Mouse (Mus musculus) spleen, adult 18-20 months (tissue): ENCODE data around the gene Gm853.
A peak's percentile ranks its signal among the peaks of the same experiment; 100 is the strongest.

Source experiments
- DNase-seq, 2 experiments: peaks; one replicate each; pipeline ENCODE4 v3.0.0; 2022; ENCODE audit warnings: mixed read lengths in 2 of 2

Gene Gm853

GRCm38 (mm10) chr4:130213197-130213596, 9.0 kb downstream of the Gm853 start:
- no peak for DNase-seq

- DNase-seq, result no peak
Observed at GRCm38 (mm10) chr4:130212421-130212820, 9.8 kb downstream of the Gm853 start.

GRCm38 (mm10) chr4:130211870-130212269, 10.3 kb downstream of the Gm853 start:
- no peak for DNase-seq

GRCm38 (mm10) chr4:130198694-130199670, 23.2 kb downstream of the Gm853 start:
- peak; percentile 34 to 74 for DNase-seq

GRCm38 (mm10) chr4:130196542-130196941, 25.7 kb downstream of the Gm853 start:
- no peak for DNase-seq

- DNase-seq, result no peak
Observed at GRCm38 (mm10) chr4:130195924-130196323, 26.3 kb downstream of the Gm853 start.

GRCm38 (mm10) chr4:130192266-130192665, 29.9 kb downstream of the Gm853 start:
- DNase-seq, result no peak

GRCm38 (mm10) chr4:130189606-130190005, 32.6 kb downstream of the Gm853 start:
- DNase-seq, result no peak

GRCm38 (mm10) chr4:130188806-130189297, 33.3 kb downstream of the Gm853 start:
- peak; percentile 35 to 67 for DNase-seq

- DNase-seq, result no peak
Observed at GRCm38 (mm10) chr4:130186891-130187290, 35.3 kb downstream of the Gm853 start.

- DNase-seq, result no peak
Observed at GRCm38 (mm10) chr4:130186450-130186849, 35.8 kb downstream of the Gm853 start.

- DNase-seq, result no peak
Observed at GRCm38 (mm10) chr4:130183879-130184278, 38.3 kb downstream of the Gm853 start.

- DNase-seq, result no peak
Observed at GRCm38 (mm10) chr4:130183023-130183422, 39.2 kb downstream of the Gm853 start.

GRCm38 (mm10) chr4:130181886-130182285, 40.3 kb downstream of the Gm853 start:
- DNase-seq, result no peak

- no peak for DNase-seq
Observed at GRCm38 (mm10) chr4:130180909-130181602, 41.1 kb downstream of the Gm853 start.

GRCm38 (mm10) chr4:130179876-130180275, 42.3 kb downstream of the Gm853 start:
- DNase-seq, result no peak

- no peak for DNase-seq
Observed at GRCm38 (mm10) chr4:130177536-130177935, 44.7 kb downstream of the Gm853 start.

- DNase-seq, result no peak
Observed at GRCm38 (mm10) chr4:130177087-130177486, 45.1 kb downstream of the Gm853 start.

GRCm38 (mm10) chr4:130176156-130176720, 46.0 kb downstream of the Gm853 start:
- no peak for DNase-seq

- DNase-seq, result no peak
Observed at GRCm38 (mm10) chr4:130175072-130175711, 47.0 kb downstream of the Gm853 start, which contains the start of gene Tinagl1. Gene Tinagl1 (minus strand): TSS chr4:130175122.

- no peak for DNase-seq
Observed at GRCm38 (mm10) chr4:130174335-130175031, 47.7 kb downstream of the Gm853 start.

GRCm38 (mm10) chr4:130173911-130174311, 48.3 kb downstream of the Gm853 start:
- no peak for DNase-seq
